Mouse (Mus musculus) lung, postnatal 0 days (tissue): Measurements from ENCODE around the gene Dot1l.

Experiments used
- CTCF ChIP-seq: IDR thresholded peaks from 2 replicates; pipeline ENCODE4 v1.5.1; 2016; ENCODE audit warnings: antibody characterized with exemption, mild to moderate bottlenecking
- EP300 ChIP-seq: IDR thresholded peaks from 2 replicates; pipeline ENCODE4 v1.6.1; 2016; ENCODE audit warnings: antibody characterized with exemption, mild to moderate bottlenecking, control low read depth

GRCm38 (mm10) chr10:80758651-80759050 lies 3.6 kb downstream of the Dot1l start:
- TF ChIP-seq CTCF (no peak), EP300 (no peak)
